Mouse (Mus musculus): ENCODE measurements at regions not wholly inside any gene's neighbourhood (a gene's known extent, or its start where the extent isn't known, plus 50 kb on each side); places are given as distances from the start of the nearest gene placed in this dataset.
"Not testable (repeated sequence)": the region's sequence is repeated elsewhere in the genome, so short reads cannot be mapped to it uniquely, and the experiment has no call there.

- DNase-seq (ENCODE audit: low read depth, low spot score) = peak; percentile 69
Measured at GRCm38 (mm10) chr12:71707727-71708369, 123.0 kb upstream of the Daam1 start.

GRCm38 (mm10) chr12:71714606-71715005 is 116.3 kb upstream of the Daam1 start:
- no peak for DNase-seq (ENCODE audit: low read depth, low spot score)

GRCm38 (mm10) chr12:71718412-71718811 is 112.5 kb upstream of the Daam1 start:
- DNase-seq (ENCODE audit: low read depth, low spot score) = not testable (repeated sequence)

GRCm38 (mm10) chr12:71718911-71719310 is 112.0 kb upstream of the Daam1 start:
- no peak for DNase-seq (ENCODE audit: low read depth, low spot score)

GRCm38 (mm10) chr12:71725140-71725539 is 105.7 kb upstream of the Daam1 start:
- no peak for DNase-seq (ENCODE audit: low read depth, low spot score)

GRCm38 (mm10) chr12:71725713-71726336 is 105.1 kb upstream of the Daam1 start:
- no peak for DNase-seq (ENCODE audit: low read depth, low spot score)

GRCm38 (mm10) chr12:71743345-71743744 is 87.5 kb upstream of the Daam1 start:
- no peak for DNase-seq (ENCODE audit: low read depth, low spot score)

- DNase-seq (ENCODE audit: low read depth, low spot score) = no peak
Measured at GRCm38 (mm10) chr12:71746011-71746410, 84.9 kb upstream of the Daam1 start.

- no peak for DNase-seq (ENCODE audit: low read depth, low spot score)
Measured at GRCm38 (mm10) chr12:71747386-71747785, 83.5 kb upstream of the Daam1 start.

GRCm38 (mm10) chr12:71747831-71748368 is 83.0 kb upstream of the Daam1 start:
- DNase-seq (ENCODE audit: low read depth, low spot score) = no peak

- DNase-seq (ENCODE audit: low read depth, low spot score) = no peak
Measured at GRCm38 (mm10) chr12:71748731-71749130, 82.1 kb upstream of the Daam1 start.

GRCm38 (mm10) chr12:71749668-71750067 is 81.2 kb upstream of the Daam1 start:
- DNase-seq (ENCODE audit: low read depth, low spot score) = no peak

- no peak for DNase-seq (ENCODE audit: low read depth, low spot score)
Measured at GRCm38 (mm10) chr12:71752741-71753260, 78.1 kb upstream of the Daam1 start.

- no peak for DNase-seq (ENCODE audit: low read depth, low spot score)
Measured at GRCm38 (mm10) chr12:71753276-71753675, 77.6 kb upstream of the Daam1 start.

- no peak for DNase-seq (ENCODE audit: low read depth, low spot score)
Measured at GRCm38 (mm10) chr12:71763194-71763593, 67.7 kb upstream of the Daam1 start.

- DNase-seq (ENCODE audit: low read depth, low spot score) = no peak
Measured at GRCm38 (mm10) chr12:71766086-71766485, 64.8 kb upstream of the Daam1 start.

GRCm38 (mm10) chr12:71766636-71767035 is 64.2 kb upstream of the Daam1 start:
- no peak for DNase-seq (ENCODE audit: low read depth, low spot score)

- no peak for DNase-seq (ENCODE audit: low read depth, low spot score)
Measured at GRCm38 (mm10) chr12:71767896-71768295, 63.0 kb upstream of the Daam1 start.

- peak; percentile 81 for DNase-seq (ENCODE audit: low read depth, low spot score)
Measured at GRCm38 (mm10) chr12:71768471-71768870, 62.4 kb upstream of the Daam1 start.

GRCm38 (mm10) chr12:71768890-71769289 is 62.0 kb upstream of the Daam1 start:
- DNase-seq (ENCODE audit: low read depth, low spot score) = no peak

GRCm38 (mm10) chr12:71769302-71769701 is 61.6 kb upstream of the Daam1 start:
- no peak for DNase-seq (ENCODE audit: low read depth, low spot score)

- no peak for DNase-seq (ENCODE audit: low read depth, low spot score)
Measured at GRCm38 (mm10) chr12:71773891-71774290, 57.0 kb upstream of the Daam1 start.

- no peak for DNase-seq (ENCODE audit: low read depth, low spot score)
Measured at GRCm38 (mm10) chr12:71775126-71775525, 55.8 kb upstream of the Daam1 start.

Data from mesoderm, embryonic 11.5 days (tissue).